Mouse (Mus musculus): Measurements from ENCODE around the gene Slc17a6.

Gene Slc17a6

DNA sequence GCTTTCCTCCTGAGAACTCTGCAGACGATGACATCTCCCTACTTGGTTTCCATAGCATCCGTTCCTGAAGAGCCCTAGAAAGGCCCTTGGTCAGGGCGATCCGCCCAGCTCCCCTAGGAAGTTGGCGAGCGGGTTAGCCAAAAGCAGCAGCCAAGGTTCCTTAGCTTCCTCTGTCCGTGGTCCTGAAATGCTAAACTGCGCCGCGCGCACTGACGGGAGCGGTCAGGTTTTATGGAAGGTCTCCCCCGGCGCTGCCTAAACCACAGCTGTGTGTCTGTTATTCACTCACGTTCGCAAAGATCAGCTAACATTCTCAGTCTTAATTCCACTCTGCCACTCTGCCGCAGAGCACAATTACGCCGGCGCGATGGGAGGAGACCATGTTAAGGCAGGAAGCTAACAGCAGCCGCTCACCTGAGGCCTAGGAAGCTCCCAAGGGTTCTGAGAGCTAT is at the start of gene Slc17a6:
TSS of gene Slc17a6 (plus strand) at position 313 of the 452 bp plus-strand sequence.
- peak; percentile 87 to 88 for DNase-seq

DNA sequence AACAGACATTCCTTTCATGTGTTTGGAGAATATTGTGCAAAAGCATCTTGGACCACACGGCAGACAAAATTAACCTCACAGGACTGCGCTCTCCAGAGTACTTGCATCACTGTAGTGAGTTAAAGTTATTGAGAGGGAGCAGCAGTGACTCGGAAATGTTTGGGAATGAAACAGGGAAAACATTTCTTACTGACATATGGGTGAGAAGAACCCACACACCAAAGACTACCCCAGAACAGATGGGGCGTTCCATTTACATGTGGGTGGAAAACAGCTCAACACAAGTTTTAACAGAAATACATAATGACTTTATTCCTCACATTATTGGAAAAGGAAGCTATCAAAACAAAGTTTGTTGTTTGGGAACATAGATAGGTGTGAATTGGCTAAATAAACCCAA is 21.8 kb upstream of the Slc17a6 start:
- DNase-seq = no peak

DNA sequence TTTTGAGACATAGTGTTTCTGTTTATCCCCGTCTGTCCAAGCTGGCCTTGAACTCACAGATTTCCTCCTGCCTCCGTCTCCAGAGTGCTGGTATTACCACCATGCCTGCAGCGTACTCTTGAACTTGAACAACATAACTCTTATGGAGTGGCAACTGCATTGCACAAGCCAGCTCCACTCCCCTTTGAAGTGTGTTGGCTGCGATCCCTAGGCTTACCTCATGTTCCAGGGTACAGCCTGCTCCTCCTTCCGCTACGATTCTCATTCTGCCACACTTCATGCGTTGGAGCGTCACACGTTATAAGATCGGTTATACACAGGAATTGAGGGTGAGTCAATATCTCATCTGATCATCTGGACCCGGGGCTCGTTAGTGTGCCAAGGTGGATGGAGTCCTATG is 18.1 kb upstream of the Slc17a6 start:
- no peak for DNase-seq

DNA sequence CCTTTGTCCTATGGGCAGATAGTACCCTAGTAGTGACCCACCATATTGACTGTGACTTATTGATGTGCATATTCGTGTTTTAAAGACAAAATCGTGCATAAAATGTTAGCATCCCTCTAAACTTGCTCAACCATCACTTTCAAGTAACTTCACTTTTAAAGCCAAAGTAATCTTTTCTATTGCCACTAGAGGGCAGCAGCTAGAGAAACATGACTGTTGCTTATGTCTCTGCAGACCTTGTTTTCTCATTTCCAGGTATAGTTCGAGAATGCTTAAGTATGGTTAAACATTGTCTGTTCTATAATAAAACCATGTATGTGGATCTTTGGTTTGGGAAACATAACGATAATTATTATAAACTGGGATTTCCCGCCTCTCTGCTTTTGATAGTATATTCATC is 7.4 kb upstream of the Slc17a6 start:
- no peak for DNase-seq

DNA sequence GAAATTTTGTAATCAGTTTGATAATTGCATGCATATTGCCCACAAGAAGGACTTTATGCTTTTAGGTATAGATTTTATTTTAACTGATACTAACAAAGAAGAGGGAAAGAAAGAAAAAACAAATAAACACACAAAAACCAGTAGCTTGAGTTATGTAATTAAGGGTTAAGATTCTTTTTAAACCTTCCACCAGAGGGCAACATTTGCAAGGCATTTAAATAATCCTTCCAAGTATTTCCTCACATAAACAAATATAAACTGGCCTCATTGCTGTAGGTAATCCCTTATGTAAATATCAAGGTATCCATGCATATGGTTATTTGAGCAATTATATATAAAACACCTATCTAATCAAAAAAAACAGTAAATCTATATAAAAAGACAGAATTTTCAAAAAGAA is 3.9 kb upstream of the Slc17a6 start:
- DNase-seq = no peak

DNA sequence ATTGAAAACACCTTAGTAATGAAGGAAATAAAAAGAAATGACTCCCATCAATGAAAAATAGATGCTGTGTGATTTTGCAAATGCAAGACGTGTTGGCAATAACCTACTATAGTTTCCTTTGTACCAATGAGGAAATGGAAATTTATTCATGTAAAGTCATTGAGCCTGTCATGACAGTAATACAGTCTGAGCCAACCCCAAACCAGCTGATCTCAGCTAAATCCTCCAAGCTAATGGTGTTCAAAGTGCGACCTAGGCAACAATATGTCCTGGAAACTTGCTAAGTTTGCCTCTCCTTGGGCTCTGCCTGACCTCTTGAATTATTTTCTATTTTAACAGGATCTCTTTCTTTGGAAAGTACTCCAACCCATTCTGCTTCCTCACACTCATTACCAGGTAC is 3.4 kb upstream of the Slc17a6 start:
- DNase-seq = no peak

DNA sequence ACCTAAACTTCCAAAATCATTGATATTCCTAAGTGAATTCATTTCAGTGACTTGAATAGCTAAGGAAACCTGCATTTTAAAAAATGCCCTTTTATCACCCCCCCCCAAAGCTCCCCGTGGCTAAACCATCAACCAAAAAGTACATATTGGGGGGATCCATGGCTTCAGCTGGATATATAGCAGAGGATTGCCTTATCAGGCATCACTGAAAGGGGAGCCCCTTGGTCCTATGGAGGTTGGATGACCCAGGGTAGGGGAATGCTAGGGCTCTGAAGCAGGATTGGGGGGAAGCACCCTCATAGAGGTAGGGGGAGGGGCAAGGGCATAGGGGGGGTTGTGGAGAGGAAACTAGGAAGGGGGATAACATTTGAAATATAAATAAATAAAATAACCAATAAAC is 1.8 kb upstream of the Slc17a6 start:
- DNase-seq = no peak

DNA sequence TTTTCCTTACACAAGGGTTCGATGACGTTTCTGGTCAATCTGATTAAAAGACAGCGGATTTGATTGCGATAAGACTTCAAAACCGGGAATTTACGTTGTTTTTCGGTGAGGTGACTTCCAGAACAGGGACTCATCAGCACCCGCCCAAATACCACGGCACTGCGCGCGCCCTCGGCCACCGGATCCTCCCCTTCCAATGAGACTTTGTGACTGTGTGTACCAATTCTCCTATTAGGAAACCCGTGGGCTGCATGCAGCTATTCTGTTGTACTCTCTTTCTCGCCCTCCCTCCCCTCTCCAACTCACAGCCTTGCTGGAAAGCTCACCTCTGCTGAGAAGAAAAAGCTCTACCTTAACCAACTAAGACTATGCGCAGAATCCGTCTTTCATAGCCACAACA is 390 bp downstream of the Slc17a6 start:
- no peak for DNase-seq

DNA sequence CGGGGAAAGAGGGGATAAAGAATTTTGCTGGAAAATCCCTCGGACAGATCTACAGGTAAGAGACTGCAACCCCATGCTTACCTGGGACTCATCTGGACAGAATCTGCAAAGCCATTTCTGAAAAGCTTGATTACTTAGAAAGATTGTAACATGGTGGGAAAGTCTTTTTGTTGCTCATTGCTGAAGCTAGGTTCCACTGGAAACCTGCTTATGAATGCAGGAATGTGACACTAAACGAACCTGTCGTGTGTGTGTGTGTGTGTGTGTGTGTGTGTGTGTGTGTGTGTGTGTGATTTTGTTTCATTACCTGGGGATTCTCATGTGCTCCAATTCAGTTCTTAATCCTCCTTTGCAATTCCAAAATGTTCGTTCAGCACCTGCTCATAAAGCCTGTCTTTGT is 860 bp downstream of the Slc17a6 start:
- no peak for DNase-seq

DNA sequence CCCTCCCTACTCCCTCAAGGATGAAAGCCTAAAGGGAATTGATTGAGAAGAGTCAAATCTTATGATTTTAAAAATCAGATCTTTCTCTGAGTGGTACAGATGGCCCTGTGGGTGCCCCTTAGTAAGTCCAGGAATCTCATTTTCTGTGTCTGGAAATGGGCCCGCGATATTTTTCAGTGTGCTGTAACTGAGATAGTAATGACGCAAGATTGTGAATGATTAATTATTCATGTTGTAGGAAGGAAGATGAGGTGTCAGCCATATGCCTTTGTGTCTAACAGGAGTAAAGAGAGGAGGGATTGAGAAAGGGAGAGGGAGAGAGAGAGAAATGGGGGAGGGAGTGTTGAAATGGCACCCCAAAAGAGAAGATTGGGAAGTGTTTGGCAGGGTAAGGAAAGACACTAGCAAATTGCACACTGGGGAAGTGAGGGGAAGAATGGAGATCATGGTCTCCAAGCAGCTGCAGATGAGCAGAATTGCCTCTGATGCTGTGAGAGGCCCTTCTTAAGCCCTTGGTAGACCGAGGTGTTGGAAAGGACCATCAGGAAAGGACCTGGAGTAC is 2.6 kb downstream of the Slc17a6 start:
- DNase-seq = no peak

DNA sequence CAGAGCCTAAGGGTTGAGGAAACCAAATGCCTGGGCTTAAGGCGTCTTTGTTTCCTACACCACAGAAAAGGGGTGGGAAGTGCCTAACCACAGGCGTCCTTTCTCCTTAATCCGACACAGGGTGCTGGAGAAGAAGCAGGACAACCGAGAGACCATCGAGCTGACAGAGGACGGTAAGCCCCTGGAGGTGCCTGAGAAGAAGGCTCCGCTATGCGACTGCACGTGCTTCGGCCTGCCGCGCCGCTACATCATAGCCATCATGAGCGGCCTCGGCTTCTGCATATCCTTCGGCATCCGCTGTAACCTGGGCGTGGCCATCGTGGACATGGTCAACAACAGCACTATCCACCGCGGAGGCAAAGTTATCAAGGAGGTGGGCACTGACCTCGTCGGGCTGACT is 3.4 kb downstream of the Slc17a6 start:
- peak; percentile 4 to 7 for DNase-seq

DNA sequence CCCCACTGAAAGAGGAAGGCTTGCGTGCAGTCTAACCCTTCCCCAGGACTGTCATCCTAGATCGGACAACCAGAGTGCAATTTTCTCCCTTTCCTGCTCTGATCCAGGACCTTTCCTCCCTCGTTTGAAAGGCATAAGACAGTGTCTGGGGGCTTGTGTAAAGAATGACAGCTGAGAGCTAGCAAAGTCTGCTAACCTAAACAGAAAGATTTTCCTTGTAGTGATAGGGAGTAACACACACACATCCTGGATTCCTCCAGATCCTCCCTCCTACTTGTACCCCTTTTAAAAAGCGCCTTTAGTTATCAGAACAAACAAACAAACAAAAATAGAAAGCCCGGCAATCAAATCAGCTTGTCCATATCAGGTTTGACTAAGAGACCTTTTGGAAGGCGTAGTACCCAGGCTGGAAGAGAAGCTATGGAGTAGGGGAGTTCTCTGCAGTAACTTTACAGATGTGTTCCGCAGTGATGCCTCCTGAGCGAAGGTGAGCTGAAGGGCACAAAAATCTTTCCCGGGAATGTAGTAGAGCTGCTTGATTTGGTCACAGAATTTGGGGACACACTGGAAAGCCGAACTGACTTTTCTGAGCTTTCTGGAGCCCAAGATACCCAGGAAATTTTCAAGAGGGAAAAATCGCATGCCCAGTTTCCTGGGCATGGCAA is 3.9 kb downstream of the Slc17a6 start:
- DNase-seq = no peak

DNA sequence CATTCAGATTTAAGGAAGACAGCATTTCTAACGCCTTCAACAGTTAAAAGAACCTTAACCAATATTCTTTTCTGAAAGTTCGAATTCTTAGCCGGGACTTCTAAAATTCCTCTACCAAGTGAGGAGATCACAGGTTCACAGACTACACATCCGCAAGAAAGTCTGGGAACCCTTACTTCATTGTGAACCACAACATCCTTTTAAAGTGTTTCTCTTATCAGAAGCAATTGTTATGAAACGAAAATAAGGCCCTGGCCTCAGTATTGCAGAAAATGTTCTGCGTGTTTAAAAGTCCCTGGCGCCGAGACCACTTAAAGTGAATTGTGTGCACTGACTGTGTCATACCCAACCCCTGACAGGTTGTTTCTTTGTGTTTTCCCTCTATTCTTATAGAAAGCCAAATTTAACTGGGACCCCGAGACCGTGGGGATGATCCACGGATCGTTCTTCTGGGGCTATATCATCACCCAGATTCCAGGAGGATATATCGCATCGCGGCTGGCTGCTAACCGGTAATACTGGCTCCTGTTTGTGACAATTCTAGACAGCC is 4.7 kb downstream of the Slc17a6 start:
- DNase-seq = no peak

DNA sequence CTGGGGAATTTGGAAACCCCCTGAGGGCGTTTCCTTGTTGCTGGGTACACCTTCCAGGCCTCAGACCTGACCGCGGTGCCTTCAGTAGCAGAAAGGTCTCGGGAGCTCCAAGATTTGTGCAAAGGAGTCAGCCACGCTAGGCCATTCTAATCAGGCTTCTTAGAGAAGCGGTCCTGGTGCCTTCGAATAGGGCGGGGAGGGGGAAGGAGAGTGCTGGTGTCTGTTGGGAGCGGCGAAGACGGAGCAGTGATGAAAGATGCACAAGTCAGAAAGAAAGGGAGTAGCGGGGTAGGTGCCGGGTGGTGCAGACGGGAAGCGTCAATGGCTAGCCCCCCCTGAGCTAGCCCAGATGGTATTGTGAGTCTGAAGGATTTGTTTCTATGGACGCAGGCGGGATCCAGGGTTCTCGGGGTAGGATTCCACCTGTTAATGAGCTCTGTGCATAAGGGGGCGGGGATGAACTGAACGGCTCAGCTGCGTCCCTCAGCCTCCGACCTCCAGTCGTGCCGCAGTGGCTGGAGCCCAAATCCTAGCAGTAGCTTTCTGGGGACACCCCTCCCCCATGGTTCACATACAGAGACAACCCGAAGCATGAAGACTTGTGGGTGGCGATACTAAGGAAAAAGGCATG is 5.3 kb downstream of the Slc17a6 start:
- peak; percentile 2 to 3 for DNase-seq

DNA sequence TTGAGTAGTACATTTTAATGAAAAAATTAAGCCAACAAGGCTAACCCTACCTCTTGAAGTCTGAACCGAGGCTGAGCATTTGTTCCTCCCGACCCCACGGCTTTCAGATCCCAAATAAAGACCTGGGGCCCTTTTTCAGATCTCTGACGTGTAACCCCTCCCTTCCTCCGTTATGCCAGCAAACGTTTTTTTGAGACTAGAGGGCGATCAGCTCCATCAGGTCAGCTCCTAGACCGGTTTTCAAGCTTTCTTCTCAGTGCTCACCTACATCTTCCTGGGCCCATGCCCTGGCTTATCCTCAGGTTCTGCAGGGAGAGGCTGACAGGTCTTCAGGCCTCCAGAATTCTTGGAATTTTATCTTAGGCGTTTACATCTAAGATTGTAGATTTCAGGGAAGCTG is 5.9 kb downstream of the Slc17a6 start:
- DNase-seq = no peak

DNA sequence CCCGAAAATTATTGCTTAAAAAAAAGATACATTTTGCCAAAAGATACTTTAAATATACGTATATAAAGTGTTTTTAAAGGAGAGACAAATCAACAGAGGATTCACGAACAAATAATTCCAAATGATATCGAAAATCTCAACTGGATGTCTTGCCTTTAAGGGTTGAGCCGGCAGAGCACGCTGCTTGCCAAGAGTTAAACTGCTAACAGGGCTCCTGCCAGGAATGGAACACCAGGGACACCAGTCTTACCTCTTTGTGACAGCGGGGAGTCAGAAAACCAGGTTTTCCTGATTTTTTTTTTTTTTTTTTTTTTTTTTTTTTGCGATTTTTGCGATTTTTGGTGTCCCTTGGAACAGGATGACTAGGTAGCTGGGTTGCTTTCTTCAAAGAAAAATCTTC is 6.5 kb downstream of the Slc17a6 start:
- DNase-seq = no peak

DNA sequence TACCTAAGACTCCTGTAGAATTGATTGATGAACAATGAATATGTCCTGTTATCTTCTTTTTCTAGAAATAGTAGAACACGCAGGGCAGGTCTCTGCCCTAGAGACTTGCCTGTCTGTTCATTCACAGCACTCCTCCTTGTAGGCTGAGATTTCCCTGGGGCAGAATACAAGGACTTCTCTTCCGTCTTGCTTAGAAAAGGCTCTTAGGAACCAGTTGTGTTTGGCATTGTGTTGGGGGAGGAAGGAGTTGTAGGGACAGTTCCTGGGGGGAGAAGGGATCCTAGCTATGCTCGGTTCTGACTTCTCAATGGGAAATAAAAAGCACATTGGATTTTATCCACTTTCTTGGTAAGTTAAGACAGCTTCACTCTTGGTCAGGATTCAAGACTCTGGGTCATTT is 7.4 kb downstream of the Slc17a6 start:
- DNase-seq = no peak

DNA sequence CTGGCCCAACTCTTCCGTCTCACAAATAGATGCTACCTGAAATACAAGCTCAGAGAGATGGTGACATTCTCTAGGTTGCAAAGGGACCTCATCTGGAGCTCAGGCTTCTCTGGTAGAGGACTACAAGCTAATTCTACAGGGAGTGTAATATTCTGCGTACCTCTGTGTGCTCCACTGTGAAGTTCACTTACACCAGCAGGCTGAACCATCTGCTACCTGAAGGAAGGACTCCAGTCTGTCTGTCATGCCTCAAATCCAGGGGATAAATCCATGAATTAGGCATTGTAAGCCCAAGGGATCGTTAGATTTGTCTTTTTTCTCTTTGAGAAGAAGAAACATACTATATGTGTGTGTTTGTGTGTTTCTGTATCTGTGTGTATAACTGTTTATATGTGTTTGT is 9.4 kb downstream of the Slc17a6 start:
- DNase-seq = no peak

DNA sequence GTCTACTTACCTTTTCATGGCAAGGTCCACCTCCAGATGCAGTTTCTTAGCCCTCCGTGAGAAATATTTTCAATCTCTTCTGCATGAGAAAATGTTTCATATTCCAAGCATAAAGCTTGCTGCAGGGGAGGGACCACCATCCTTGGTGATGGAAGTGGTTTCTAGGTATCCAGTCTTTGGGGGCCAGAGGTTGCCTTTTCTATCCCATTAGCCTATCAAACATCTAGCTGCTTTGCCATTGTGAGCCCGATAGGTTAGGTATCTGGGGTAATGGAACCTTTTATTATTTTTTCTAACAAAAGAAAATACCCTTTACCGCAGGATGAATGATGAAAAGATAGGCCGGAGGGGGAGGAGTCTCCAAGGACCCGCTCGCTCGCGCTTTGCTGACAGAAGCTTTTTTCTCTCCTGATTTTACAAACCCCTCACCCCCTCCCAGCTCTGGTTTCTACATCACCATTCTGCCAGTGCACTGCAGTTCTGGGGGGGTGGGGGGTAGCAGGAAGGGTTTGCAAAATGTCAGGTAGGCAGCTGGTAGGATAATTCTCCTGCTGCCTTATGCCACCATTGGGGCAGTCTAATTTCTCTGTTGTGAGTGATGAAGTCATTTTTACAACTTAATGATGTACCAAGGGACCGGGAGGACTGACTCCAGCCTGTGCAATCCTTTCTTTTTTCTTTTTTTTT is 10.9 kb downstream of the Slc17a6 start:
- no peak for DNase-seq

DNA sequence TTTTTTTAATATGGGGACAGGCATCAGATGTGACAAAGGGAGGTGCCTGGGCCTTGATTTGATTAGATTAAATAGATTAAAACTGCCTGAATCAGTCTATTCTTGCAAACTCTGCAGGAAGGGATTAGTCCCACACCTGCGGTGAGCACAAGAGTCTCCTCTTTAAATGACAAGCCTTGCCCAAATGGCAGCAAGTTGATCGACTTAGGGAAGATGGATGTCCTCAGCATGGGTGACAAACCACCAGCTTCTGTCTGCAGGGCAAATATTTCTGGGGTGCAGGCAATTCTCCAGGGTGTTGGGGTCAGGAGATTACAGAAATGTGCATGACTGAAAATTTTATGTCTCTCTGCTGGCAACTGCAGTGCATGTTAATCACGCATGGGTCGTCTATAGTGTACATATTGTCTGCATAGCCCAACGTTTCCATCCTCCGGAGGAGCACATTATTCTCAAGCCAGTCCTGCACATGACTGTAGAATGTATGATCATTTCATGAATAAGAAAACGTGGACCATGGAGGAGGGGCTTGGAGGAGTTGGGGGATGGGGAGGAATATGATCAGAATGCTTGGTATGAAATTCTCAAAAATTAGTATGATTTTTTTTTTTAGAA is 11.5 kb downstream of the Slc17a6 start:
- no peak for DNase-seq

DNA sequence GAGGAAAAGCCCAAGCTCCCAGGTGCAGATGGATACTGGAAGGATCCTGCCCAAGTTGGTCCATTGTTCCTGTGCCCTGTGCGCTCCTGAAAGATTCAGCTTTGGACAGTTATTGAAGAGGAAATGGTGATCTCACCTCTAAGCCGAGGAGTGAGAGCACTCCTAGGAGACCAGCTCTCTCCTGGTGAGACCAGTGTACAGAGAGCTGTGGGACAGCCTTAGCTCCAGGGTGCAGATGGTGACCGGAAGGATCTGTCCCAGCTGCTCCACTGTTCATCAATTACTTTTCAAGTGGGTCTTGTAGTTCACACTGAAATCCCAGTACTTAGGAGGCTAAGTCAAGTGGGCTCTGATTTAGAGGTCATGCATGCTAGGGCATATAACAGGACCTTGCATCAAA is 35.3 kb downstream of the Slc17a6 start:
- DNase-seq = no peak

DNA sequence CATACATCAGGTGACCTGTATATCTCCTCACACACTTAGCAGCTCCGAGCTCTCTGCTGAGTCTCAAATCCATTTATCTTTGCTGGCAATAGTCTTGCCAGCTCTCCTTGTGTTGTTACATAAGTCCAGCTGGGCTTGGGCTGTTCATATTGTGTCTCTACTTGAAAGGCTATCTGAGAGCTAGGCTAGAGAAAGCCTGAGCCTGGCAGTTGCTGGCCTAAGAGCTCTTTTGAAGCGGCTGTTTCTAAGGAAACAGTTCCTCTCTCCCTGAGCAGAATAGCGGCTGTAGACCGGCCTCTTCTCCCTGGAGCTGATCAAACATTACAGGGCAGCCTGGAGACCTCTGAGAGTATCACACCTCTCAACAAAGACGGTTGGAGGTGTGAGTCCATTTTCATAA is 40.6 kb downstream of the Slc17a6 start:
- DNase-seq = no peak

DNA sequence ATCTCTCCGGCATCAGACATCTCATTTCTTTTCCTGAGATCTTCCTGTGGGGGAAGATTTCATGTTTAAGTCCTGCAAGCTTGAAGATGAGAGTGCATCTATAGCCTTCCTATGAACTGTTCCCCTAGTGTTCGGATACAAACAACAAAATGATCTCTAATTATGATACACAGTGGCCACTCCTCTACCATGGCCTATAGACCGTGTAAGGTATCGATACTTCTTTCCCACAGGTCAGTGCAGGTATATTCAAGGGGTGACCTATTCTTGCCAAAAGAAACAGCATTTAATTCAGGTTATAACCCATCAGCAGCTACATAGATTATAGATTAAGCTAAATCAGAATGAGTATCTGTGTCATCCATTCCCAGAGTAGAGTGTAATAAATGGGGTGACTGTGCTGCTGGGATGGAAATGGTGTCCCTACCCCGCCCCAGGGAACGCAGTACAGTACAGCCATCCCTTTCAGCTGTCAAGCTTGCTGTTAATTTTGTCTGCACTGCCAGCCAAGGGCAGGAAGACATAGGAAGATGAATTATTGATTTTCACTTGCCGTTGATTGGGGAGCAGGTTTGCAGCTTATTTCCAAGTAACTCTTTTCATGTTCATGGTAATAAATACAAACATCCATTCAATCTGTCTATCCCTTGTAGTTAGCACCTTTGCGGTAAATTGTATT is 71.9 kb downstream of the Slc17a6 start:
- DNase-seq = no peak
